25 mouse cellular contexts compared by ENCODE assay signal in the genomic region with DNA sequence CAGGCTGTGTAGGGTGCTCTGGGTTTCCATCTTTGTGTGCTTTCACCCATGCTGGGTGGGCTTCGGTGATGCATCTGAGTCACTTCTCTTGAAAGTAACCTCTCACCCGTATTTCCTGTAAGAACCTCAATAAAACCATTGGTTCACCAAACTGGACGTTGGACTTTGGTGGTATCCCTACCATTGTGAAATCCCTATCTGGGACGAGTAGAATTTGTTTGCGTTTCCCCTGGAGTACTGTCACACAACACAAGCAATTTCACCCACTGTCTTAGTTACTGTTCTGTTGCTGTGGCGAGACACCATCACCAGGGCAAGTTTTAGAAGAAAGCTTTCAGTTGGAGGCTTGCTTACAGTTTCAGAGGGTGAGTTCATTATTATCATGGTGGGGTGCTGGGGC. TPM values are rescaled to one million over a fixed set of nuclear protein-coding genes. Genes with fewer than 3 reads are reported as not detected.
DNase-seq lines count a peak whose midpoint lies in the region; ATAC-seq and TF ChIP-seq lines count a peak whose summit lies in the region.
"Had no signal": no experiment of that assay in that cellular context is flagged by ENCODE, and none has a peak within 500 bp of the region (broad histone marks: within the 10 kb centered on the region; RNA-seq: fewer than 3 reads in every experiment).

No protein-coding gene starts in this region.

- H3K27ac ChIP-seq in intestine, embryonic 16.5 days (ENCODE audit: low read length) = no peak overlapping the region
- H3K27ac ChIP-seq in intestine, embryonic 15.5 days = no peak overlapping the region
- peak overlapping the region; percentile 57 for H3K27ac ChIP-seq in liver, embryonic 13.5 days
- peak overlapping the region; percentile 53; the same call in 1 of the 2 replicates for H3K27ac ChIP-seq in liver, embryonic 15.5 days (replicated peaks)
- peak overlapping the region; percentile 81 for H3K27ac ChIP-seq in liver, postnatal 0 days (ENCODE audit: low read depth)
- H3K27ac ChIP-seq: embryonic facial prominence, embryonic 10.5 days; embryonic facial prominence, embryonic 12.5 days; forebrain, embryonic 13.5 days had no signal

- H3K4me2 ChIP-seq in intestine, embryonic 16.5 days (ENCODE audit: low read depth, low read length) = no peak overlapping the region
- no peak overlapping the region for H3K4me2 ChIP-seq in intestine, embryonic 15.5 days (replicated peaks)
- H3K4me2 ChIP-seq in liver, embryonic 13.5 days = no peak overlapping the region
- H3K4me2 ChIP-seq in liver, embryonic 15.5 days = no peak overlapping the region
- peak overlapping the region; percentile 30 for H3K4me2 ChIP-seq in liver, postnatal 0 days (ENCODE audit: low read depth, low read length)
- H3K4me2 ChIP-seq: embryonic facial prominence, embryonic 12.5 days; forebrain, embryonic 13.5 days had no signal

- no peak overlapping the region for H3K9ac ChIP-seq in intestine, embryonic 16.5 days (ENCODE audit: low read depth, low read length)
- H3K9ac ChIP-seq in intestine, embryonic 15.5 days = no peak overlapping the region
- H3K9ac ChIP-seq in liver, embryonic 13.5 days = no peak overlapping the region
- no peak overlapping the region for H3K9ac ChIP-seq in liver, embryonic 15.5 days
- H3K9ac ChIP-seq in liver, postnatal 0 days (replicated peaks) = no peak overlapping the region
- H3K9ac ChIP-seq: embryonic facial prominence, embryonic 12.5 days; forebrain, embryonic 13.5 days had no signal

- H3K9me3 ChIP-seq in intestine, embryonic 16.5 days (ENCODE audit: control insufficient read depth, low read length) = 0 out of 2 replicates have a peak, but pooled peaks cover 5% of the 10 kb centered on the region
- H3K9me3 ChIP-seq in intestine, embryonic 15.5 days = no peaks in the 10 kb centered on the region
- H3K9me3 ChIP-seq in liver, embryonic 13.5 days (replicated peaks) = no peaks in the 10 kb centered on the region
- H3K9me3 ChIP-seq in liver, embryonic 15.5 days (replicated peaks) = no peaks in the 10 kb centered on the region
- no peaks in the 10 kb centered on the region for H3K9me3 ChIP-seq in liver, postnatal 0 days (ENCODE audit: low read length)
- H3K9me3 ChIP-seq: embryonic facial prominence, embryonic 12.5 days; G1E had no signal

- 0 out of 2 replicates have a peak, but pooled peaks cover 6% of the 10 kb centered on the region for H3K4me1 ChIP-seq in intestine, embryonic 16.5 days (ENCODE audit: control insufficient read depth, insufficient read depth, low read length)
- no peaks in the 10 kb centered on the region for H3K4me1 ChIP-seq in intestine, embryonic 15.5 days (replicated peaks)
- H3K4me1 ChIP-seq in liver, embryonic 13.5 days (replicated peaks) = no peaks in the 10 kb centered on the region
- no peaks in the 10 kb centered on the region for H3K4me1 ChIP-seq in liver, embryonic 15.5 days (replicated peaks)
- no peaks in the 10 kb centered on the region for H3K4me1 ChIP-seq in liver, postnatal 0 days (ENCODE audit: insufficient read depth)
- H3K4me1 ChIP-seq in lung, adult 2 months (ENCODE audit: control insufficient read depth, insufficient read depth, low read length) = no peaks in the 10 kb centered on the region
- H3K4me1 ChIP-seq: embryonic facial prominence, embryonic 10.5 days; embryonic facial prominence, embryonic 12.5 days; forebrain, embryonic 13.5 days had no signal

- TF ChIP-seq CTCF in liver, postnatal 0 days (IDR thresholded peaks at IDR 0.05; ENCODE audit: low read depth) = no peak
- no peak for TF ChIP-seq CTCF in lung, adult 2 months (IDR thresholded peaks at IDR 0.05; ENCODE audit: insufficient read depth, low read length)

- TF ChIP-seq POLR2A in lung, adult 2 months (IDR thresholded peaks at IDR 0.05; ENCODE audit: borderline replicate concordance, extremely low read depth, low read depth, low read length) = no peak

- 73% methylated on average over 6 of the region's 6 CpGs for WGBS in intestine, embryonic 16.5 days
- WGBS in intestine, embryonic 15.5 days = 80% methylated on average over 6 of the region's 6 CpGs
- WGBS in liver, embryonic 13.5 days (ENCODE audit: insufficient replicate concordance) = 51% methylated on average over 6 of the region's 6 CpGs
- WGBS in liver, embryonic 15.5 days (ENCODE audit: insufficient replicate concordance) = 58% methylated on average over 6 of the region's 6 CpGs
- WGBS in liver, postnatal 0 days (ENCODE audit: insufficient replicate concordance) = 57% methylated on average over 6 of the region's 6 CpGs
- WGBS in lung, adult 2 months = 84% methylated on average over 6 of the region's 6 CpGs

- 0 out of 2 replicates have a peak, but pooled peaks have one; percentile 24 for ATAC-seq in intestine, embryonic 16.5 days
- no peak for ATAC-seq in intestine, embryonic 15.5 days
- peak; percentile 41; the same call in 1 of the 2 replicates for ATAC-seq in liver, embryonic 13.5 days (ENCODE audit: low read depth)
- ATAC-seq in liver, embryonic 15.5 days (ENCODE audit: insufficient read depth) = peak; percentile 52; the same call in 1 of the 2 replicates
- ATAC-seq in liver, postnatal 0 days = peak; percentile 88
- ATAC-seq: activated CD4-positive, CD25-positive, alpha-beta regulatory T cell, adult 4 months; CD4-positive, CD25-positive, alpha-beta regulatory T cell, adult 4 months; forebrain, embryonic 13.5 days; Patski had no signal

- H3K4me3 ChIP-seq in intestine, embryonic 16.5 days (ENCODE audit: low read length) = no peak overlapping the region
- no peak overlapping the region for H3K4me3 ChIP-seq in intestine, embryonic 15.5 days (replicated peaks)
- no peak overlapping the region for H3K4me3 ChIP-seq in liver, embryonic 13.5 days (replicated peaks)
- H3K4me3 ChIP-seq in liver, embryonic 15.5 days (replicated peaks) = no peak overlapping the region
- no peak overlapping the region for H3K4me3 ChIP-seq in liver, postnatal 0 days (ENCODE audit: low read depth, low read length)
- H3K4me3 ChIP-seq in lung, adult 2 months (replicated peaks; ENCODE audit: extremely low read depth, low read depth, low read length) = no peak overlapping the region
- H3K4me3 ChIP-seq: embryonic facial prominence, embryonic 10.5 days; embryonic facial prominence, embryonic 12.5 days; forebrain, embryonic 13.5 days had no signal

- no peaks in the 10 kb centered on the region for H3K36me3 ChIP-seq in intestine, embryonic 16.5 days (ENCODE audit: control insufficient read depth, insufficient read depth, low read length)
- H3K36me3 ChIP-seq in intestine, embryonic 15.5 days = no peaks in the 10 kb centered on the region
- no peaks in the 10 kb centered on the region for H3K36me3 ChIP-seq in liver, embryonic 13.5 days
- no peaks in the 10 kb centered on the region for H3K36me3 ChIP-seq in liver, embryonic 15.5 days (replicated peaks)
- no peaks in the 10 kb centered on the region for H3K36me3 ChIP-seq in liver, postnatal 0 days (replicated peaks; ENCODE audit: insufficient read depth, low read length)
- H3K36me3 ChIP-seq: embryonic facial prominence, embryonic 10.5 days; embryonic facial prominence, embryonic 12.5 days; G1E had no signal

- no peak for DNase-seq in liver, embryonic 13.5 days
- DNase-seq in liver = no peak
- DNase-seq in liver, postnatal 0 days = peak; percentile 19
- DNase-seq in lung, adult 2 months = no peak
- no peak for DNase-seq in thymus, postnatal 14 days
- DNase-seq: adrenal gland, adult 8-10 months; adrenal gland, postnatal 14 days; adrenal gland, postnatal 36 days; B cell, adult 2 months; cerebellum, adult 11-12 months; cerebellum, adult 2 months; cerebellum, adult 9-10 months; cerebellum, postnatal 10 days; cerebellum, postnatal 25 days had no signal

- no peaks in the 10 kb centered on the region for H3K27me3 ChIP-seq in intestine, embryonic 16.5 days (replicated peaks; ENCODE audit: control insufficient read depth, insufficient read depth, low read length)
- H3K27me3 ChIP-seq in intestine, embryonic 15.5 days (replicated peaks) = no peaks in the 10 kb centered on the region
- H3K27me3 ChIP-seq in liver, embryonic 13.5 days = no peaks in the 10 kb centered on the region
- H3K27me3 ChIP-seq in liver, embryonic 15.5 days = no peaks in the 10 kb centered on the region
- H3K27me3 ChIP-seq in liver, postnatal 0 days (ENCODE audit: insufficient read depth, low read length) = no peaks in the 10 kb centered on the region
- H3K27me3 ChIP-seq: CH12.LX; embryonic facial prominence, embryonic 12.5 days; forebrain, embryonic 13.5 days had no signal

- TF ChIP-seq EP300 in liver, postnatal 0 days (IDR thresholded peaks at IDR 0.05; ENCODE audit: low read depth) = peak; percentile 35; the same call in 1 of the 2 replicates

RNA-seq across cellular contexts. Expression of gene Pnmal1, which starts 8.9 kb away (rescaled TPM):
- 2.7 and 2.9 TPM in 2 replicates for polyA plus RNA-seq in intestine, embryonic 16.5 days (2015; fragmentation: Nextera tagmentation; extraction: Ambion mirVana)
- polyA plus RNA-seq in intestine, embryonic 15.5 days (2015; fragmentation: Nextera tagmentation; extraction: Ambion mirVana) = 3.0 and 3.1 TPM in 2 replicates
- polyA plus RNA-seq in liver, embryonic 13.5 days (2015; fragmentation: Nextera tagmentation; extraction: Ambion mirVana) = 0.07 and 0.10 TPM in 2 replicates
- polyA plus RNA-seq in liver, embryonic 15.5 days (2015; fragmentation: Nextera tagmentation; extraction: Ambion mirVana) = 0.05 TPM in 1 of 2 replicates, not detected in the other
- 0.02 and 0.04 TPM in 2 replicates for polyA plus RNA-seq in liver, postnatal 0 days (2015; fragmentation: Nextera tagmentation; extraction: Ambion mirVana)
- not detected in 2 replicates for polyA plus RNA-seq in lung, adult 2 months (2012; rRNA removed)
- polyA plus RNA-seq: activated CD4-positive, CD25-positive, alpha-beta regulatory T cell, adult 4 months; CD4-positive, CD25-positive, alpha-beta regulatory T cell, adult 4 months; Patski had no signal

RNA-seq across cellular contexts. Expression of gene Gm42372, which starts 14.5 kb away (rescaled TPM):
- 0.23 and 0.32 TPM in 2 replicates for polyA plus RNA-seq in intestine, embryonic 16.5 days (2015; fragmentation: Nextera tagmentation; extraction: Ambion mirVana)
- polyA plus RNA-seq in intestine, embryonic 15.5 days (2015; fragmentation: Nextera tagmentation; extraction: Ambion mirVana) = 0.28 and 0.44 TPM in 2 replicates
- polyA plus RNA-seq in liver, embryonic 13.5 days (2015; fragmentation: Nextera tagmentation; extraction: Ambion mirVana) = 0.07 and 0.09 TPM in 2 replicates
- 0.06 TPM in 1 of 2 replicates, not detected in the other for polyA plus RNA-seq in liver, embryonic 15.5 days (2015; fragmentation: Nextera tagmentation; extraction: Ambion mirVana)
- polyA plus RNA-seq in liver, postnatal 0 days (2015; fragmentation: Nextera tagmentation; extraction: Ambion mirVana) = not detected in 2 replicates
- polyA plus RNA-seq in lung, adult 2 months (2012; rRNA removed) = 0.03 and 0.04 TPM in 2 replicates
- polyA plus RNA-seq: G1E had no signal

RNA-seq across cellular contexts. Expression of gene Pnmal2, which starts 23.9 kb away (rescaled TPM):
- 4.9 and 5.4 TPM in 2 replicates for polyA plus RNA-seq in intestine, embryonic 16.5 days (2015; fragmentation: Nextera tagmentation; extraction: Ambion mirVana)
- polyA plus RNA-seq in intestine, embryonic 15.5 days (2015; fragmentation: Nextera tagmentation; extraction: Ambion mirVana) = 8.1 and 8.3 TPM in 2 replicates
- polyA plus RNA-seq in liver, embryonic 13.5 days (2015; fragmentation: Nextera tagmentation; extraction: Ambion mirVana) = 0.34 and 0.61 TPM in 2 replicates
- polyA plus RNA-seq in liver, embryonic 15.5 days (2015; fragmentation: Nextera tagmentation; extraction: Ambion mirVana) = 0.44 and 0.60 TPM in 2 replicates
- polyA plus RNA-seq in liver, postnatal 0 days (2015; fragmentation: Nextera tagmentation; extraction: Ambion mirVana) = 0.06 and 0.09 TPM in 2 replicates
- polyA plus RNA-seq in lung, adult 2 months (2012; rRNA removed) = 2.0 and 3.2 TPM in 2 replicates
- polyA plus RNA-seq: activated CD4-positive, CD25-positive, alpha-beta regulatory T cell, adult 4 months; CD4-positive, CD25-positive, alpha-beta regulatory T cell, adult 4 months; G1E had no signal

RNA-seq across cellular contexts. Expression of gene Ccdc8, which starts 24.1 kb away (rescaled TPM):
- polyA plus RNA-seq in intestine, embryonic 16.5 days (2015; fragmentation: Nextera tagmentation; extraction: Ambion mirVana) = 32.6 and 35.6 TPM in 2 replicates
- 28.1 and 29.0 TPM in 2 replicates for polyA plus RNA-seq in intestine, embryonic 15.5 days (2015; fragmentation: Nextera tagmentation; extraction: Ambion mirVana)
- 2.8 and 3.6 TPM in 2 replicates for polyA plus RNA-seq in liver, embryonic 13.5 days (2015; fragmentation: Nextera tagmentation; extraction: Ambion mirVana)
- 3.7 and 3.9 TPM in 2 replicates for polyA plus RNA-seq in liver, embryonic 15.5 days (2015; fragmentation: Nextera tagmentation; extraction: Ambion mirVana)
- polyA plus RNA-seq in liver, postnatal 0 days (2015; fragmentation: Nextera tagmentation; extraction: Ambion mirVana) = 1.1 and 1.3 TPM in 2 replicates
- 4.1 and 5.2 TPM in 2 replicates for polyA plus RNA-seq in lung, adult 2 months (2012; rRNA removed)

RNA-seq across cellular contexts. Expression of gene Calm3, which starts 44.5 kb away (rescaled TPM):
- 163 and 171 TPM in 2 replicates for polyA plus RNA-seq in intestine, embryonic 16.5 days (2015; fragmentation: Nextera tagmentation; extraction: Ambion mirVana)
- polyA plus RNA-seq in intestine, embryonic 15.5 days (2015; fragmentation: Nextera tagmentation; extraction: Ambion mirVana) = 137 and 140 TPM in 2 replicates
- polyA plus RNA-seq in liver, embryonic 13.5 days (2015; fragmentation: Nextera tagmentation; extraction: Ambion mirVana) = 92.0 and 102 TPM in 2 replicates
- 79.0 and 83.9 TPM in 2 replicates for polyA plus RNA-seq in liver, embryonic 15.5 days (2015; fragmentation: Nextera tagmentation; extraction: Ambion mirVana)
- polyA plus RNA-seq in liver, postnatal 0 days (2015; fragmentation: Nextera tagmentation; extraction: Ambion mirVana) = 58.8 and 60.3 TPM in 2 replicates
- 279 and 310 TPM in 2 replicates for polyA plus RNA-seq in lung, adult 2 months (2012; rRNA removed)

Comparison
In these comparisons a context has a peak if more than half of its experiments do, and no peak if none do; other contexts are left out.
1. H3K27ac ChIP-seq: peak in liver, embryonic 13.5 days (single experiment), liver, embryonic 15.5 days (single experiment) and liver, postnatal 0 days (single experiment); none in intestine, embryonic 16.5 days (single experiment) and intestine, embryonic 15.5 days (single experiment).